Mouse (Mus musculus): ENCODE results near the gene Stbd1. TPM values are rescaled to one million over a fixed set of nuclear protein-coding genes. Genes with fewer than 3 reads are reported as not detected.

Stbd1 gene
- total RNA-seq, 4 experiments from 2014 or later = 3.1 to 3.6 (median 3.3) TPM

GRCm38 (mm10) chr5:92635891-92636290, 33.0 kb downstream of the Stbd1 start:
- DNase-seq (ENCODE audit: low spot score in 2 of 2) = no peak

GRCm38 (mm10) chr5:92640861-92641260, 38.0 kb downstream of the Stbd1 start:
- no peak for DNase-seq (ENCODE audit: low spot score in 2 of 2)

Other genes with a start within 250 kb of the Stbd1 start
- 10 to 100 TPM; 30.5 to 41.7 (median 35.3) TPM for gene Nup54, start 167.8 kb upstream of the Stbd1 start, total RNA-seq (2022)
- gene Scarb2, start 96.2 kb upstream of the Stbd1 start, total RNA-seq (2022) = 100 to 1,000 TPM in 2 of 4 experiments, 10 to 100 TPM in 2; 97.4 to 114 (median 102) TPM
- gene Fam47e, start 48.0 kb upstream of the Stbd1 start, total RNA-seq (2022) = 1 to 10 TPM in 1 of 4 experiments, under 1 TPM in 3; 0.66 to 1.0 (median 0.91) TPM
- gene Ccdc158, start 72.2 kb downstream of the Stbd1 start, total RNA-seq (2022) = under 1 TPM; 0.45 to 0.87 (median 0.74) TPM
- 1 to 10 TPM; 3.1 to 5.6 (median 4.1) TPM for gene Shroom3, start 80.4 kb downstream of the Stbd1 start, total RNA-seq (2022)

Data from layer of hippocampus, adult 8-10 months (tissue).